Mouse (Mus musculus) layer of hippocampus, postnatal 10 days (tissue): ENCODE measurements around the gene Hs3st4. TPM values are rescaled to one million over a fixed set of nuclear protein-coding genes. Genes with fewer than 3 reads are reported as not detected.

Source experiments
- DNase-seq, 2 experiments: peaks; one replicate each; pipeline ENCODE4 v3.0.0; 2021; ENCODE audit warnings: low spot score in 2 of 2
- total RNA-seq, 2 experiments: library from RNA; stranded (reverse); gene quantifications; 2 replicates each; pipeline ENCODE4 v1.2.3; 2021

The Hs3st4 gene
- total RNA-seq, 2 experiments from 2014 or later: 74.0 to 84.5 TPM

DNA sequence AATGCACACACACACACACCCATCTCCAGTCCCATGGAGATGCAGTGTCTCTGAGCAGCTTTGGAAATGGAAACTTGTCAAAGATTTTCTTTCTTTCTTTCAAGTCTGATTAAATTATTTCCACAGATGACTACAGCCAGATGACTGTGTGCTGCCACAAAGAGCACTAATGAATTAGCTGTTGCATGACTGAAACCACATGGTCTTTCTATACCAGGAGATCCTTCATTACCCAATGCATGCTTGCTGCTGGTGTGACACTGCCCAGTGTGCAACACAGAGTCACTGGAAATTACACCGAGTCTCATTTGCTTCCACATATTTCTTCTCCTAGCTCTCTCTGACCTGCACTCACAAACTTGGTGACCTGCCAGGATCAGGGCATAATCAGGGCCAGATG lies 353.0 kb downstream of the Hs3st4 start:
- DNase-seq: no peak

DNA sequence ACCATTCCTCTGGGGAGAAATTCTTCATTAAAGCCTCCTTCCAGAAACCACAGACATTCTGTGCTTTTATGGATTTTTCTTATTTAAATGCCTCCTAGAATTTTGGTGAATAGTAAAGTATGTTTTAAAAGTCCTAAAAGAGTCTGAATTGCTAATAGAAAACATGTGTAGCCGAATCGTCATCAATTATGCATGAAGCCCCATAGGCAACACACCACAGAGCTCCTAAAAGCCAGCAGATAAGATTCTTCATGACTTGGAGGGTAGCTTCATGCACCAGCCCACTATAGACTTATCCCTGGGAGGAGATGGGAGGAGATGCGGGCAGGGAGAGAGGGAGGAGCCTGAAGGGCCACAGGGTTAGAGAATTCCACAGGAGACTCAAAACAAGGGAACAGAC lies 358.8 kb downstream of the Hs3st4 start:
- DNase-seq: no peak

DNA sequence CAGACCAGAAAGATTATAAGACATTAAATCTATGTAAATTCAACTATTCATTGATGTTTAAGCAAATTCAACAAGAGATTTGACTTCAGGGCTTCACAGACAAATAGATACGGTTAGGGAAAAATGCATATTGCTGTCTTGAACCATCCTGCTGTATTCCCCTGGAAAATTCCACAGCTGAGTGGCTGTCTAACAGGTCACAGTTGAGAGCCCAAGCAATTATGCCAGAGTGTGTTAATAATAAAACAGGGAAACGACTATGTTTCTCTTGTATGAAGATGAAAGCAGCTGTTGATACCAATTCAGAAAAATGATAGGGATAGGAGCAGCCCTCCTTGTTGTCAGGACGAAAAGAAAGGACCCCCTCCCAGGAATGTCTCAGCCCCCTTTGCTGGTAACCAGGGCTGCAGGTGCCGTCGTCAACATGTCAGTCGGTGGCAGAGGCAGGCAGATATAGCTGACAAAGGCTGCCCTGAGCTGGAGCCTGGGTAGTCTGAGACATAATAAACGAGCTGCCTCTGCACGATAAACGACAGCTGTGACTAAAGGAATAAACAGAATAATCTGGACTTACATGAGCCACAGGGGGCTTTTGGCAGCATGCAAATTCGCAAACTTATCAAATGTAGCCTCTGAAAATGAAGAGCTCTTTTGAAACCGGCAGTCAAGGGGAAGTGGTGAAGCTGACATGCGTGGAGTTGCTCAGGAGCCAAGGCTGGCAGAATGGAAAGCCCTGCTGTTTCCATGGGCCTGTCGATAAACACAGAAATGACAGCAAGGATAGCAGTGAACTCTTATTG lies 364.7 kb downstream of the Hs3st4 start:
- DNase-seq: peak; percentile 28 to 46

- no peak for DNase-seq
Measured at GRCm38 (mm10) chr7:124354035-124354434, 371.4 kb downstream of the Hs3st4 start.

- DNase-seq: peak in 1 of 2 experiments; percentile 10
Measured at GRCm38 (mm10) chr7:124358068-124358467, 375.4 kb downstream of the Hs3st4 start.

DNA sequence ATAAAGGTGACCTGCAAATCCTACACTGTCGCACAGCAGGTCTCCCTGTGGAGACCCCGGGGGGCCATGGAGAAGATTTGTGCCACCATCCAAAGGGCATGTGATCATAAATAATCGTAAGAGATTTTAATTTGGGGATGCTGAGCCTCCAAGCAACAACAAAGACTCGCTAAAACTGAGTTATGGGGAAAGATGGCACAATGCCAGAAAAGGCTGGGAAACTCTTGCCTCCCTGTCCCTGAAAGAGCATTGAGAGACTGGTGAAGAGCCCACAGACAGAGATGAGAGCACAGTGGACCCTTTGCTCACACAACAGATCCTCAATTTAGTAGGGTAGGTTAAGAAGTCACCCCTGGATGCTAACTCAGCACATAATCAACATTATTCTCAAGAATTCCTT lies 377.2 kb downstream of the Hs3st4 start:
- DNase-seq: no peak

DNA sequence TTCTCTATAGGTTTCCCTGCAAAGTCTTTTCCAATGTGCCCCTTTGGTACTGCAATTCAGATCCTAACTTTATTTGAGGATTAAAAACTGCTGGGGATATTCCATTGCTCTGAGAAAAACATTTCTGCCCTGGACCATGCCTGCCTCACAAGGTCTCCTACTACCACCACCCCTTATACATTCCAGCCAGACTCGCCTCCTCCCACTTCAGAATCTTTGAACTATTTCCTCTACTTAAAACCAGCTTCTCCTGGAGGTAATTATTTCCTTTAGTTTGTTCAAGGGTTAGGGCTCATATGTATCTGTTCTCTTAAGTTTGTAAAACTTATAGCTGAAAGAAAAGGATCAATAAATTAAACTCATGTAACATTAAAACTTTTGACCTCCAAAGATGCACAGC lies 389.6 kb downstream of the Hs3st4 start:
- no peak for DNase-seq

GRCm38 (mm10) chr7:124372697-124373096 lies 390.0 kb downstream of the Hs3st4 start:
- DNase-seq: no peak

DNA sequence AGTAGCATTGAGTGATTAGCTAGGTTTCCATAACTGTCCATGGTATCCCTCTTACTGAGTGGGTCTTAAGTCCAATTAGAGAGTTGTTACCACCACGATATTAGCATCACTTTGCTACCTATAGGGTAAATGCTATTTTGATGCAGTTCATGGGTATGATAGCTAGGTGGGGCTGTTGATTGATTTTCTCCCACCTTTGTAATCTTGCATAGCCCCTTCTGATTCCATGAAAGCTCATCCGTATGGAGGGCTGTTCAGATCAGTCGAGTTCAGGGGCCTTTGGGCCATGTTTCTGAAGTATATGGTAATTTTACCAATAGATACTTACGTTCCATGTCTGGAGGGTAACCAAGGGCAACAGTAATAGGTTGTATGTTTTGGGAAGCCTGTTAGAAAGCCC lies 400.8 kb downstream of the Hs3st4 start:
- DNase-seq: peak in 1 of 2 experiments; percentile 18

GRCm38 (mm10) chr7:124399184-124399583 lies 416.5 kb downstream of the Hs3st4 start:
- no peak for DNase-seq

DNA sequence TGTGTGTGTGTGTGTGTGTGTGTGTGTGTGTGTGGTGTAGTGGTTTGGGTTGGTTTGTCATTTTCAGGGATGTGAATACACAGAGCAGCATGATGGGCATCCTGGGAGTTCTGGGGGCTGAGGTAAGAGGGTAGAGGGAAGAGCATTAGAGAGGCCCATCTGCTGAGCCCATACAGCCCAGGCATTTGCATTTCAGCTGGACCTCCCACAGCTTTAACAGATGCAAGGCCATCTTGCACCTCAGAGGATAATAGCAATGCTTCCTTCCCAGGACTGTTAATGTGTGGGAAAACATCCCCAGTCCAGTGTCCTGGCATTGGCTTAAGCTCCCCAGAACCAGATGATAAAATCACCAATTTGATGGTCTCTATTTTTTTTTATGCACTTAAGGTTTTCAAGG lies 444.3 kb downstream of the Hs3st4 start:
- no peak for DNase-seq
